Mouse (Mus musculus) midbrain, embryonic 11.5 days (tissue): Measurements from ENCODE around the gene 2610021A01Rik. TPM values are rescaled to one million over a fixed set of nuclear protein-coding genes. Genes with fewer than 3 reads are reported as not detected.
"Not testable (repeated sequence)": the region's sequence is repeated elsewhere in the genome, so short reads cannot be mapped to it uniquely, and the experiment has no call there.

Source experiments
- ATAC-seq: fragments of 200-750 bp; cut with Nextera tagmentation; 2 replicates; pipeline ENCODE4 v1.8.0; 2017; ENCODE audit warnings: moderate TSS enrichment, moderate library complexity; ENCODE audit not compliant: low FRiP score
- DNase-seq: peaks from one replicate; pipeline ENCODE4 v3.0.0; 2015; ENCODE audit warnings: low spot score; ENCODE audit errors: missing footprints
- H3K27ac ChIP-seq: fragments of 300-500 bp; sonication (generic); 2 replicates; pipeline ENCODE4 v1.5.1; 2014; ENCODE audit warnings: low read depth, low read length
- H3K27me3 ChIP-seq: fragments of 300-500 bp; sonication (generic); 2 replicates; pipeline ENCODE4 v1.6.1; 2014; ENCODE audit warnings: mild to moderate bottlenecking, low read length, moderate library complexity, mixed read lengths; ENCODE audit not compliant: control insufficient read depth, insufficient read depth
- H3K36me3 ChIP-seq: fragments of 300-500 bp; sonication (generic); 2 replicates; pipeline ENCODE4 v1.6.1; 2014; ENCODE audit warnings: mild to moderate bottlenecking, low read length, moderate library complexity, mixed read lengths; ENCODE audit not compliant: control insufficient read depth, insufficient read depth
- H3K4me1 ChIP-seq: fragments of 300-500 bp; sonication (generic); 2 replicates; pipeline ENCODE4 v1.6.1; 2014; ENCODE audit warnings: low read length; ENCODE audit not compliant: control insufficient read depth, insufficient read depth
- H3K4me2 ChIP-seq: fragments of 300-500 bp; sonication (generic); 2 replicates; pipeline ENCODE4 v1.6.1; 2014; ENCODE audit warnings: mild to moderate bottlenecking, moderate library complexity
- H3K4me3 ChIP-seq: fragments of 300-500 bp; sonication (generic); 2 replicates; pipeline ENCODE4 v1.5.1; 2014; ENCODE audit warnings: low read depth, low read length
- H3K9ac ChIP-seq: fragments of 300-500 bp; sonication (generic); 2 replicates; pipeline ENCODE4 v1.6.1; 2014; ENCODE audit warnings: low read length
- H3K9me3 ChIP-seq: fragments of 300-500 bp; sonication (generic); 2 replicates; pipeline ENCODE4 v1.6.1; 2016; ENCODE audit warnings: low read length; ENCODE audit not compliant: control insufficient read depth
- WGBS: fragments of 180-500 bp; shearing (Covaris S2); extraction: QIAGEN DNeasy Blood & Tissue Kit; methylation state at CpG from one replicate; pipeline ENCODE4 v1.1.7; 2014; 5-methylcytosine and 5-hydroxymethylcytosine counted together
- polyA plus RNA-seq: library from polyadenylated mRNA; unstranded; fragments of >200 nt; fragmentation: Nextera tagmentation; extraction: Ambion mirVana; gene quantifications from 2 replicates; pipeline ENCODE4 v1.2.1, GENCODE M21; 2014

Gene 2610021A01Rik
- 20.0 and 22.6 TPM in 2 replicates for polyA plus RNA-seq

- under 1% methylated on average over 41 of the region's 41 CpGs for WGBS
- H3K27ac ChIP-seq = no peak within 1 kb of the TSS
- H3K36me3 ChIP-seq = no peaks in the 10 kb centered on the region
- peak within 1 kb of the TSS; percentile 42 for H3K4me2 ChIP-seq
- peak within 1 kb of the TSS; percentile 56 for H3K4me3 ChIP-seq
- no peaks in the 10 kb centered on the region for H3K9me3 ChIP-seq
- DNase-seq = peak; percentile 98
- no peaks in the 10 kb centered on the region for H3K27me3 ChIP-seq
- peak; percentile 97 for ATAC-seq
- H3K4me1 ChIP-seq = no peaks in the 10 kb centered on the region; the same call in 1 of the 2 replicates
- H3K9ac ChIP-seq = peak within 1 kb of the TSS; percentile 69
Measured at GRCm38 (mm10) chr7:41599034-41599813, at the start of gene 2610021A01Rik. 2610021A01Rik (plus strand) TSS chr7:41599230.

GRCm38 (mm10) chr7:41560681-41561080, 38.3 kb upstream of the 2610021A01Rik start:
- no peaks in the 10 kb centered on the region for H3K36me3 ChIP-seq
- H3K9me3 ChIP-seq = peaks cover 11% of the 10 kb centered on the region; the same call in 1 of the 2 replicates
- WGBS = 77% methylated on average over 8 of the region's 8 CpGs
- H3K4me1 ChIP-seq = no peaks in the 10 kb centered on the region
- H3K4me3 ChIP-seq = no peak overlapping the region
- H3K27me3 ChIP-seq = no peaks in the 10 kb centered on the region
- DNase-seq (no peak), ATAC-seq (no peak)
- H3K9ac ChIP-seq = no peak overlapping the region
- H3K4me2 ChIP-seq = no peak overlapping the region
- no peak overlapping the region for H3K27ac ChIP-seq

GRCm38 (mm10) chr7:41573562-41573961, 25.5 kb upstream of the 2610021A01Rik start, which contains the start of gene Gm6871:
Gm6871 (minus strand) TSS chr7:41573662.
- H3K4me2 ChIP-seq, H3K36me3 ChIP-seq, H3K4me1 ChIP-seq, H3K4me3 ChIP-seq, ATAC-seq, H3K27me3 ChIP-seq, DNase-seq, H3K27ac ChIP-seq, H3K9me3 ChIP-seq, H3K9ac ChIP-seq: not testable (repeated sequence)
- WGBS = 88% methylated on average over 6 of the region's 6 CpGs

- no peak overlapping the region for H3K27ac ChIP-seq
- no peak overlapping the region for H3K4me3 ChIP-seq
- no peak overlapping the region for H3K9ac ChIP-seq
- H3K9me3 ChIP-seq = no peaks in the 10 kb centered on the region; the same call in 1 of the 2 replicates
- H3K27me3 ChIP-seq = no peaks in the 10 kb centered on the region
- no peak for ATAC-seq
- 89% methylated on average over 2 of the region's 2 CpGs for WGBS
- no peaks in the 10 kb centered on the region for H3K4me1 ChIP-seq
- no peak for DNase-seq
- no peak overlapping the region for H3K4me2 ChIP-seq
- no peaks in the 10 kb centered on the region for H3K36me3 ChIP-seq
Measured at GRCm38 (mm10) chr7:41577956-41578355, 21.1 kb upstream of the 2610021A01Rik start.

- H3K9me3 ChIP-seq = no peaks in the 10 kb centered on the region; the same call in 1 of the 2 replicates
- ATAC-seq (no peak), DNase-seq (no peak)
- H3K36me3 ChIP-seq = no peaks in the 10 kb centered on the region
- no peaks in the 10 kb centered on the region for H3K4me1 ChIP-seq
- H3K9ac ChIP-seq = no peak overlapping the region
- no peaks in the 10 kb centered on the region for H3K27me3 ChIP-seq
- H3K27ac ChIP-seq = no peak overlapping the region
- H3K4me2 ChIP-seq = no peak overlapping the region
- H3K4me3 ChIP-seq = no peak overlapping the region
Measured at GRCm38 (mm10) chr7:41582028-41582427, 17.0 kb upstream of the 2610021A01Rik start.

- not testable (repeated sequence) for H3K4me1 ChIP-seq, H3K36me3 ChIP-seq, H3K4me3 ChIP-seq, DNase-seq, H3K27me3 ChIP-seq, H3K9ac ChIP-seq, H3K9me3 ChIP-seq, ATAC-seq, H3K27ac ChIP-seq, H3K4me2 ChIP-seq
Measured at GRCm38 (mm10) chr7:41587831-41588230, 11.2 kb upstream of the 2610021A01Rik start.

GRCm38 (mm10) chr7:41598615-41599014, 415 bp upstream of the 2610021A01Rik start:
- 51% methylated on average over 5 of the region's 5 CpGs for WGBS
- Histone ChIP-seq H3K4me2 (peak overlapping the region; percentile 42), H3K4me1 (no peaks in the 10 kb centered on the region; the same call in 1 of the 2 replicates), H3K4me3 (peak overlapping the region; percentile 56), H3K9me3 (no peaks in the 10 kb centered on the region), H3K27me3 (no peaks in the 10 kb centered on the region), H3K36me3 (no peaks in the 10 kb centered on the region), H3K27ac (no peak overlapping the region), H3K9ac (peak overlapping the region; percentile 69)
- DNase-seq (no peak), ATAC-seq (peak; percentile 50; the same call in 1 of the 2 replicates)

GRCm38 (mm10) chr7:41599932-41600548, 1.0 kb downstream of the 2610021A01Rik start:
- Histone ChIP-seq H3K36me3 (no peaks in the 10 kb centered on the region), H3K27ac (no peak overlapping the region), H3K4me1 (no peaks in the 10 kb centered on the region; the same call in 1 of the 2 replicates), H3K4me3 (peak overlapping the region; percentile 56), H3K9me3 (no peaks in the 10 kb centered on the region), H3K27me3 (no peaks in the 10 kb centered on the region), H3K4me2 (peak overlapping the region; percentile 42), H3K9ac (peak overlapping the region; percentile 69)
- 23% methylated on average over 3 of the region's 3 CpGs for WGBS
- ATAC-seq (no peak), DNase-seq (peak; percentile 86)

- DNase-seq (no peak), ATAC-seq (no peak)
- Histone ChIP-seq H3K27me3 (no peaks in the 10 kb centered on the region), H3K4me1 (no peaks in the 10 kb centered on the region), H3K4me3 (no peak overlapping the region), H3K4me2 (no peak overlapping the region), H3K27ac (no peak overlapping the region), H3K9ac (no peak overlapping the region), H3K9me3 (no peaks in the 10 kb centered on the region), H3K36me3 (no peaks in the 10 kb centered on the region; the same call in 1 of the 2 replicates)
- WGBS = 86% methylated on average over 3 of the region's 3 CpGs
Measured at GRCm38 (mm10) chr7:41611654-41612053, 12.6 kb downstream of the 2610021A01Rik start.
